Mouse (Mus musculus): ENCODE data around the gene Rnaseh2a. TPM values are rescaled to one million over a fixed set of nuclear protein-coding genes. Genes with fewer than 3 reads are reported as not detected.

Gene Rnaseh2a
- total RNA-seq, 1 experiment = 160 TPM

GRCm38 (mm10) chr8:84976031-84976762 is 6.6 kb upstream of the Rnaseh2a start:
- peak overlapping the region; percentile 86 for H3K9ac ChIP-seq (ENCODE audit: insufficient read depth, low read depth, low read length, poor library complexity, severe bottlenecking)
- H3K9me3 ChIP-seq (ENCODE audit: control insufficient read depth, insufficient read depth, low read depth, low read length) = no peaks in the 10 kb centered on the region
- peak overlapping the region; percentile 85 for H3K27ac ChIP-seq (ENCODE audit: insufficient read depth, low read depth, low read length, poor library complexity, severe bottlenecking)
- peaks cover 6 to 7% of the 10 kb centered on the region in 2 experiments; a peak in 3 of 4 replicates for H3K4me1 ChIP-seq (ENCODE audit: control insufficient read depth in 2 of 2, insufficient read depth in 2 of 2, low read length in 2 of 2, poor library complexity in 1 of 2)
- peak overlapping the region; percentile 59 to 83 for H3K4me3 ChIP-seq (ENCODE audit: insufficient read depth in 1 of 2, low read depth in 1 of 2, low read length in 2 of 2, poor library complexity in 1 of 2, severe bottlenecking in 1 of 2)
- peaks cover 10% of the 10 kb centered on the region for H3K36me3 ChIP-seq (ENCODE audit: control insufficient read depth, insufficient read depth, low read length, poor library complexity, severe bottlenecking)
- no peak for DNase-seq (ENCODE audit: low read depth, low spot score)
- TF ChIP-seq ZC3H11A (IDR thresholded peaks at IDR 0.05; ENCODE audit: borderline replicate concordance, low read depth, low read length) (no peak), CHD2 (IDR thresholded peaks at IDR 0.05; ENCODE audit: low read depth, low read length) (peak; percentile 26; the same call in 1 of the 2 replicates), HCFC1 (IDR thresholded peaks at IDR 0.05; ENCODE audit: borderline replicate concordance, insufficient read depth, low read length) (no peak; the same call in 1 of the 2 replicates)
- in situ Hi-C loops (cut with MboI; ENCODE audit: low sequenced_read_pairs in 2 of 2, unreplicated experiment in 2 of 2) = no loop called here

GRCm38 (mm10) chr8:84975434-84975833 is 5.9 kb upstream of the Rnaseh2a start:
- H3K9me3 ChIP-seq (ENCODE audit: control insufficient read depth, insufficient read depth, low read depth, low read length) = no peaks in the 10 kb centered on the region
- no peak for TF ChIP-seq HCFC1 (IDR thresholded peaks at IDR 0.05; ENCODE audit: borderline replicate concordance, insufficient read depth, low read length)
- peak; percentile 60; the same call in 1 of the 2 replicates for TF ChIP-seq ZNF384 (IDR thresholded peaks at IDR 0.05; ENCODE audit: low read depth, low read length)
- TF ChIP-seq ZC3H11A (IDR thresholded peaks at IDR 0.05; ENCODE audit: borderline replicate concordance, low read depth, low read length) = peak; percentile 45
- TF ChIP-seq CHD2 (IDR thresholded peaks at IDR 0.05; ENCODE audit: low read depth, low read length) = 0 out of 2 replicates have a peak, but pooled peaks have one; percentile 30
- DNase-seq (ENCODE audit: low read depth, low spot score) = no peak
- H3K4me3 ChIP-seq (ENCODE audit: insufficient read depth in 1 of 2, low read depth in 1 of 2, low read length in 2 of 2, poor library complexity in 1 of 2, severe bottlenecking in 1 of 2) = peak overlapping the region; percentile 59 to 83
- H3K9ac ChIP-seq (ENCODE audit: insufficient read depth, low read depth, low read length, poor library complexity, severe bottlenecking) = peak overlapping the region; percentile 86
- H3K36me3 ChIP-seq (ENCODE audit: control insufficient read depth, insufficient read depth, low read length, poor library complexity, severe bottlenecking) = peaks cover 15% of the 10 kb centered on the region
- H3K4me1 ChIP-seq (ENCODE audit: control insufficient read depth in 2 of 2, insufficient read depth in 2 of 2, low read length in 2 of 2, poor library complexity in 1 of 2) = peaks cover 4 to 5% of the 10 kb centered on the region in 2 experiments; a peak in 2 of 4 replicates
- H3K27ac ChIP-seq (ENCODE audit: insufficient read depth, low read depth, low read length, poor library complexity, severe bottlenecking) = peak overlapping the region; percentile 85
- in situ Hi-C loops (cut with MboI; ENCODE audit: low sequenced_read_pairs in 2 of 2, unreplicated experiment in 2 of 2) = no loop called here

DNA sequence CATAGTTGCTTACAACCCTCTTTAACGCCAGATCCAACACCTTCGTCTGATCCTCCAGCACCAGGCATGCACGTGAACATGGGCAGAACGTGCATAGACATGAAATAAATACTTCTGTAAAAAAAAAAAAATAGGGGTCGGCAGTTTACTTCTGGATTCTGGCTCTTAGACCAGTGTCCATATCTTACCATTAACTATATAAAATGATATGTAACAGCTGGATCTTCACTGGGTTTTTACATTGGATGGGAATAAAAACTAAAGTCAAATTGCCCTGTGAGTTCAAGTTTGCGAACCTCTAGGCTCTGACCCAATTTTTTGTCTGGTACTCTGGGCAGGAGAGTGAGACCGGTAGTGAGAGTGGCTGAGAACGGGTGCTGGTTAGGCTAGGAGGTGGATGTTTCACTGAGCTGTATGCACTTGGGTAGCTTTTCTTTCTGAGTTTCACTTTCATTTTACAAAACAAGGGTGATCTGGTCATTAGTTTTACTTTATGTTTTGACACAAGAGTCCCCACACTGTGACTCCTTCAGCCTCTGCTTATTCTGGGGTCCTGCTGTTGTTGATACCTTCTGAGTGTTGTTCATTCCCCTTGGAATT is 5.1 kb upstream of the Rnaseh2a start:
- no peak for TF ChIP-seq CHD2 (IDR thresholded peaks at IDR 0.05; ENCODE audit: low read depth, low read length)
- TF ChIP-seq HCFC1 (IDR thresholded peaks at IDR 0.05; ENCODE audit: borderline replicate concordance, insufficient read depth, low read length) = no peak
- TF ChIP-seq MAFK (IDR thresholded peaks at IDR 0.05; ENCODE audit: insufficient read depth, low read depth, low read length) = no peak
- TF ChIP-seq ZC3H11A (IDR thresholded peaks at IDR 0.05; ENCODE audit: borderline replicate concordance, low read depth, low read length) = no peak
- TF ChIP-seq ZNF384 (IDR thresholded peaks at IDR 0.05; ENCODE audit: low read depth, low read length) = no peak
- Histone ChIP-seq H3K9ac (ENCODE audit: insufficient read depth, low read depth, low read length, poor library complexity, severe bottlenecking) (no peak overlapping the region), H3K9me3 (ENCODE audit: control insufficient read depth, insufficient read depth, low read depth, low read length) (no peaks in the 10 kb centered on the region), H3K4me3 (ENCODE audit: insufficient read depth in 1 of 2, low read depth in 1 of 2, low read length in 2 of 2, poor library complexity in 1 of 2, severe bottlenecking in 1 of 2) (no peak overlapping the region), H3K36me3 (ENCODE audit: control insufficient read depth, insufficient read depth, low read length, poor library complexity, severe bottlenecking) (peaks cover 15% of the 10 kb centered on the region), H3K4me1 (ENCODE audit: control insufficient read depth in 2 of 2, insufficient read depth in 2 of 2, low read length in 2 of 2, poor library complexity in 1 of 2) (peaks cover 4 to 5% of the 10 kb centered on the region in 2 experiments; a peak in 2 of 4 replicates), H3K27ac (ENCODE audit: insufficient read depth, low read depth, low read length, poor library complexity, severe bottlenecking) (no peak overlapping the region)
- in situ Hi-C loops (cut with MboI; ENCODE audit: low sequenced_read_pairs in 2 of 2, unreplicated experiment in 2 of 2) = loop anchor here in 1 of 2 experiments (25.0 kb wide), 1 partner anchor 438 kb away; no protein-coding TSS in a partner anchor
- DNase-seq (ENCODE audit: low read depth, low spot score) = no peak

DNA sequence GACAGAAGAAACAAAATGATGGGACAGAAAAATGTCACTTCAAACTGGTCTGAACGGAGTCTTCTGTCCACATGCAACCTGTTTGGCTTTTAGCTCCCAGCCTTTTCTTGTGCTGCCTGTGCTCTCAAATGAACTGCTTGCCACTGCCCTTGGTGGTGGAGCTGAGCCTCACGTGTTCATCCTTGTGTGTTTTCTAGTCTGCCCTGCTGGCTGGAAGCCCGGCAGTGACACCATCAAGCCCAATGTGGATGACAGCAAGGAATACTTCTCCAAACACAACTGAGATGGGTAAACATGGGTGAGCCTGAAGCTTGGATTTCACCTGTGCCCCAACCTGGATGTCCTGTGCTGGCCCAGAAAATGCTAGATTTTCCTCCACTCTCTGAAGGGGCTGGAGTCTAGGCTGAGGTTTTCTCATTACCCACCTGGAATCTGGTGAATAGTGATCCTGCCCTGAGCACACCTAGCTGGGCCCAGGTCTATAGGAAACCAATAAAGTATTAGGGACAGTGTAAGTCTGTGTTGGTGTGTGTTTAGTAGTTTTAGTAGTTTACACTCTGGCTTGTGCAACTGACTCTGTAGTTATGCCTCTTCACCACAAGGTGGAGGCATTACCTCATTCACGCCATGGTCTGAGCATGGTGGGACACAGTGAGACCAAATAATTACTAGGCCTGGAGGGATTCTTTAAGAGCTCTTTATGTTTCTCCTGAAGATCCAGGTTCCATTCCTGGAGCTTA is 4.4 kb upstream of the Rnaseh2a start:
- Histone ChIP-seq H3K36me3 (ENCODE audit: control insufficient read depth, insufficient read depth, low read length, poor library complexity, severe bottlenecking) (peaks cover 15% of the 10 kb centered on the region), H3K4me1 (ENCODE audit: control insufficient read depth in 2 of 2, insufficient read depth in 2 of 2, low read length in 2 of 2, poor library complexity in 1 of 2) (peaks cover 3 to 4% of the 10 kb centered on the region in 2 experiments; a peak in 2 of 4 replicates)

More for the DNA sequence above, 4.4 kb upstream of the Rnaseh2a start:
- in situ Hi-C loops (cut with MboI; ENCODE audit: low sequenced_read_pairs in 2 of 2, unreplicated experiment in 2 of 2) = loop anchor here in 1 of 2 experiments (25.0 kb wide), 1 partner anchor 438 kb away; no protein-coding TSS in a partner anchor
- TF ChIP-seq CHD2 (IDR thresholded peaks at IDR 0.05; ENCODE audit: low read depth, low read length) (no peak), ZC3H11A (IDR thresholded peaks at IDR 0.05; ENCODE audit: borderline replicate concordance, low read depth, low read length) (peak; percentile 45; the same call in 1 of the 2 replicates)
- Histone ChIP-seq H3K4me3 (ENCODE audit: insufficient read depth in 1 of 2, low read depth in 1 of 2, low read length in 2 of 2, poor library complexity in 1 of 2, severe bottlenecking in 1 of 2) (no peak overlapping the region), H3K9me3 (ENCODE audit: control insufficient read depth, insufficient read depth, low read depth, low read length) (no peaks in the 10 kb centered on the region), H3K27ac (ENCODE audit: insufficient read depth, low read depth, low read length, poor library complexity, severe bottlenecking) (no peak overlapping the region), H3K9ac (ENCODE audit: insufficient read depth, low read depth, low read length, poor library complexity, severe bottlenecking) (no peak overlapping the region)
- DNase-seq (ENCODE audit: low read depth, low spot score) = no peak

Data from ES-E14 (cell line).